Mouse (Mus musculus) cerebral cortex, adult 2 months (tissue): ENCODE data around the gene Trim63.

Experiments used
- WGBS: fragments of 180-500 bp; shearing (Covaris S2); methylation state at CpG from one replicate; pipeline ENCODE4 v1.1.7; 2018; 5-methylcytosine and 5-hydroxymethylcytosine counted together

Gene Trim63

DNA sequence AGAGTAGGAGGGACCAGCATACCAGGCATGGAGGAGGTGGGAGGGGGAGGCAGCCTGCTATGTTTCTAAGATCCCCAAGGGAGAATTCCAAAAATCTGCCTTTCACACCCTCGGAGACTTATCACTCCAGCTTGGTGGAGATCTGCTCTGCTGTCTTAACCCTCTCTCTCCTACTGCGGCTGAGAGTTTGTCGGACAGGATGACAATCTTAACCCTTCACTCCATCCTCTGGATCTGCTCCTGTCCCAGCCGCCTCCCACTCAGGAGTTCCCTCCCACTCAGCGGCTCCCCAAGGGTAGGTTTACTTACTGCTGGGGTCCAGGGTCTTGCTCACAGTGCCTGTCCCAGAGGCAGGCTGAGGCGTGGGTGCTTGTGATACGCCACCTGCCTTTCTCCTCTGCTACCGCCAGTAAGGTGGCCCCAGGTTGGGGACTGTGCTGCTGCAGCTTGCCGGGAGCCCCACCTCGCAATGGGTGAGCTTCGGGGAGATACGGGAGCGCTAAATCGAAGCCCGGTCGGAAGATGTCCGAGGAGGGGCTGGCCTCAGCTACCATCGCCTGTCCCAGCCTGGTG is 55.8 kb downstream of the Trim63 start:
- 4% methylated on average over 18 of the region's 18 CpGs for WGBS

- WGBS = 0% methylated on average over 17 of the region's 17 CpGs
These were observed 56.5 kb downstream of the Trim63 start for GRCm38 (mm10) chr4:134371316-134371855.

DNA sequence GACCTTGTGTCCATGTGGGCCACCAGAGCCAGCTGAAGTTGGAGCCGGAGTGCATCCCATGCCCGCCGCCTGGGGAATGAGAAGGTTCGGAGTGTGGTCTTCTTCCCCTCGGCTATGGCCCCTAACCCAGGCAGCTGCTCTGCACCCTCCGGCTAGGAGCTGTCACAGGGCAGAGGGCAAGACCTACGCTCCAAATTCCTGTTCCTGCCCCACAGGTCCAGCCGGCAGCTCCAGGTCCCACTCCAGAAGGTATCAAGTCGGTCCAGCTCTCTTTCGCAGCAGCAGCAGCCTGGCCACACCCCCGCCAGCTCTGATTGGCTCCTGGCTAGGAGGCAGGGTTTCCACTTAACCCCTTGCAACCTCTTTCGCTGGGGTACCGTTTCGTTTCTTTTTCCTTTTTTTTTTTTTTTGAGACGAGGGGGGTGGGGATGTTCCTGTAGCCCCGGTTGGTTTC is 57.4 kb downstream of the Trim63 start:
- WGBS = under 1% methylated on average over 16 of the region's 16 CpGs

DNA sequence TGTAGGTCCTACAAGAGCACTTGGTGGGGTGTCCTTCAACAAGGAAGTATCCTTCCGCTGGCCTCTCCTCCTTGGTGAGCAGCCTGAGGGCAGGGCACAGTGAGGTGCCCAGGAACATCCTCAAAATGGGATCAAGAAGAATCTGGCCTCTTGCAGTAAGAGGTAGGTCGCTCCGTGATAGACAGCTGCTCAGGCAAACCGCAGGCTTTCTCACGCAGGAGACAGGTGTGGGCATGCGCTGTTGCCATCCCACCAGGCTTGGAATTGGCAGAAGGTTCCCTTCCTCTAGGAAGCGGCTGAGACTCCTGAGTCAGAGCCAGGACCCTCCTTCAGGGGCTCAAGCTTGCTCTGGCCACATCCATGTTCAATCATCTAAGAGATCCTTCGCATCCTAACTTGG is 58.4 kb downstream of the Trim63 start:
- 63% methylated on average over 8 of the region's 8 CpGs for WGBS

GRCm38 (mm10) chr4:134374306-134374705 is 59.4 kb downstream of the Trim63 start:
- 71% methylated on average over 1 of the region's 1 CpGs for WGBS

DNA sequence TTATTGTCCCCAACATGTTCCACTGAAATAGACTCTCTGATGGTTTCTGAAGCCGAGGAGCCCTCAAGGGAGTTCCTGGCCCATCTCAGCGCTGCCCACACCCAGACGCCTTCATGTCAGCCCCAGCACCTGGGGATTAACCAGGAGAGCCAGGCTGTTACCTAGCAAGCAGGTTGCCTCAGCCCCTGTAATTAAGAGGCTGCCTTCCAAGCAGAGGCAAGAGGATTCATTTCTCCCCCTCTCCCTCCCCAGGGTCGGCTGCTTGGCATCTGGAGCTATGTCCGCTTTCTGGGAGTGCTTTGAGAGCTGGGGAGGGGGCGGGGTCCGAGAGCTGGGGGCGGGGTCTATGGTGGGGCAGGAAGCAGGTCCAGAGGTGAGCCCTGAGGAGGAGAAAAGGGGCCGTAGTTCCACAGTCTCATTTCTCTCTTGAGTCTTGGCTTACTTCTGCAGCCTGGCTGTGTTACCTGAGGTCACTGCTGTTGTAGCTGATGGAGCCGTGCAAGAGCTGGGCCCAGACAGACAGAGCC is 63.2 kb downstream of the Trim63 start:
- 49% methylated on average over 10 of the region's 10 CpGs for WGBS
